Mouse (Mus musculus) layer of hippocampus, adult 8-10 months (tissue): ENCODE measurements around the gene Asap3. TPM values are rescaled to one million over a fixed set of nuclear protein-coding genes. Genes with fewer than 3 reads are reported as not detected.
A peak's percentile ranks its signal among the peaks of the same experiment; 100 is the strongest.

ENCODE experiments used
- DNase-seq, 2 experiments: peaks; one replicate each; pipeline ENCODE4 v3.0.0; 2022; ENCODE audit warnings: low spot score in 2 of 2
- total RNA-seq, 4 experiments: library from RNA; stranded (reverse); gene quantifications; 2 replicates each; pipeline ENCODE4 v1.2.4; 2022

Asap3 gene
- 1 to 10 TPM; 2.5 to 6.3 (median 4.6) TPM for total RNA-seq

DNA sequence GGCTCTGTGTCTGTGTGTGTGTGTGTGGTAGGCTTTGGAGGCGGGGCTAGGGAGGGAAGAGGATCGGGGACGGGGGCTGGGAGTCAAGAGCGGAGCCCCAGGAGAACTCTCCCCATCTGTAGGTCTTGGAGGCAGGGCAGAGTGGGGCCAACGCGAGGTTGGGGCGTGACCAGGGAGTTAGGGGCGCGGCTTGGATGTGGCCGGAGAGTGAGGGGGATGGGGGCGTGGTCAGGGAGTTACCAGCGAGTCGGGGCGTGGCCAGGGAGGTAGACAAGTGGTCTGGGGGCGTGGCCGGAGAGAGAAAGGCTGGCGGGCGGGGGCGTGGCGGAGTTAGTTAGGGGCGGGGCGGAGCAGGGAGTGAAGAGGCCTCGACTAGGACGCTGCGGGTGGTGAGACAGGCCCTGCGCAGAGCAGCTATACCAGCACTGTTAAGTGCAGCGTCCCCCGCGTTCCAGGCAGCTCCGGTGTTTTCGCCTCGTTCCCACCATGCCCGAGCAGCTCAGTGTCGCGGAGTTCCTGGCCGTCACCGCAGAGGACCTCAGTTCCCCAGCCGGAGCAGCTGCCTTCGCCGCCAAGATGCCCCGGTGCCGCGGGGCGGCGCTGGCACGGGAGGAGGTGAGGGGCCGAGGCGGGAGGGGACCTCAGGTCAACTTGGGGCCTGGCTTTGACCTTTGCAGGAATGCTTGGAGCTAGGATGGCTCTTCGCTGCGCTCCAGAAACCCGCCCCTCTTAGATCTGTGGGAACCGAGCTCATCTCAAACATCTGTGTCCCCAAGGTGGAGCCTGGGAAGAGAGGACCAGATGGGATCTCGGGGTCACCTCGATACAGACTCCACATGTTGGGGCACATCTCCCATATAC lies at the start of gene Asap3:
Gene Asap3 (plus strand): TSS at position 333 of the 861 bp plus-strand sequence.
- DNase-seq, result peak; percentile 74 to 80

DNA sequence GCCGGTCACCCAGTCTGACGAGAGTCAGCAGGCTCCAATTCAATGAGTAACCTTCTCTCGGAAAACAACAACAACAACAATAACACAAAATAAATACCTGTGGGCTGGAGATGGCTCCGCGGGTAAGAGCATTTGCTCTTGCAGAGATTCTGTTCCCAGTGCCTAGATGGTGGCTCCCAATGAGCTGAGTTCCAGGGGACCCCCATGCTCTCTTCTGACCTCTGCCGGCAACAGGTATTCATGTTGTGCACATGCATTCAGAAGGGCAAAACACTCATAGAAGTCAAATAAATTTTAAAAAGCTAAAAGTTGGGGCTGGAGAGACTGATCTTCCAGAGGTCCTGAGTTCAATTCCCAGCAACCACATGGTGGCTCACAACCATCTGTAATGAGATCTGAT lies 47.7 kb upstream of the Asap3 start:
- no peak for DNase-seq

DNA sequence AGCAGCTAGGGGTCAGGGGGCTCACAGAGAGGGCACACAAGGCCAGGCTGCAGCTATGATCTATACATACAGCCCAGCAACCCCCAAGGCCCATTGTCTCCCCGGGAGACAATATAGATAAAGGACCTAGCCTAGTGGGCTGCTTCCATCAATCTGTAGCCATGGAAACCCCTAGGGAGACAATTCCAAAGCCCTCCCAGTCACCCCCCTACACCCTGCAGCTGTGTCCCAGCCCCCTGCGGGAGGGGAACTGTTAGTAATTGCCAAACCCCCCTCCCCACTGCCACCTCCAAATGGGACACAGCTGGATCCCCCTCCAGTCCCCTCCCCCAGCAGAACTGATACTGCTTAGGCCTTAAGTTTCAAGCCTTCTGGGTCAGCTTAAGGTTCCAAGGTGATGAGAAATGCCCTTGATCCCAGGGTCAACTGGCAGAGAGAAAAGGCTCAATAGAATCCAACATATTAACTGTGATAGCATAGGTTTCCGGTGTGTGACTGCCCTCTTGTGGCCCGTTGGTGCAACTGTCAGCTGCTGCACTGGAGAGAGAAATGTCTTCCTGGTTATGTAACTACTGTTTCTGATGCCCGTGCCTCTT lies 46.3 kb upstream of the Asap3 start:
- peak; percentile 65 to 82 for DNase-seq

DNA sequence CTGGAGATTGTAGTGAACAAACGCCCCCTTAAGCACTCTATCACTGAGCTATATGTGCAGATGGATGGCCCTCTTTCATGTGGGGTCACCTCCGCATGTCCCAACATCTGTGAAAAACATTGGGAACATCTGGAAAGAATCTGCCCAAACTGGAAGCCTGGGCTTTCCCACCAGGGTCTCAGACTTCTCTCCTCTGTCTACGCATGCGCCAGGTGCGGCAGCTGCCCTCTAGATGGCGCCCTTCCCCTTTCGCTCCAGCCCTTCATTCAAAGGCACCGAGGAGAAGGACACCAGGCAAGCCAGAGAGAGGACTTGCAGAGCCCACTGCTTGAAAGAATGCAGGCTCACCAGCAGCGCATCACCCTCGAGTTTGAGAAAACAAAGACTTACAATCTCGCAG lies 42.7 kb upstream of the Asap3 start:
- DNase-seq, result peak; percentile 65 to 87

DNA sequence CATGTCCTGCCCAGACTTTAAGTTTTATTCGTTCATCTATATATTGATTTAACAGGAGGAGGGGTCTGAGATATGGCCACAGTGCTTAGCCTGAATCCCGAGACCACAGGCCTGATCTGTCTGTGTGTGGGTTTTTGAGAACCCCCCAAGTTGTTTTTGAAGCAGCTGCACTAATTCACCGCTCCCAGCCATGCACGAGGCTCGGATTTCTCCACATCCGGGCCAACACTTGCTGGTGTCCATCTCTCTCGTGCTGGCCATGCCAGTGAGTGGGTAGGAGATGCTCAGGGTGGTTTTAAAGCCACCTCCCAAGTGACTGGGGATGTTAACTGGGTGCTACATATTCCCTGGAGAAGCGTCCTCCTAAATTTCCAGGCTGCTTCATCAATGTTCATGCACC lies 41.2 kb upstream of the Asap3 start:
- no peak for DNase-seq

DNA sequence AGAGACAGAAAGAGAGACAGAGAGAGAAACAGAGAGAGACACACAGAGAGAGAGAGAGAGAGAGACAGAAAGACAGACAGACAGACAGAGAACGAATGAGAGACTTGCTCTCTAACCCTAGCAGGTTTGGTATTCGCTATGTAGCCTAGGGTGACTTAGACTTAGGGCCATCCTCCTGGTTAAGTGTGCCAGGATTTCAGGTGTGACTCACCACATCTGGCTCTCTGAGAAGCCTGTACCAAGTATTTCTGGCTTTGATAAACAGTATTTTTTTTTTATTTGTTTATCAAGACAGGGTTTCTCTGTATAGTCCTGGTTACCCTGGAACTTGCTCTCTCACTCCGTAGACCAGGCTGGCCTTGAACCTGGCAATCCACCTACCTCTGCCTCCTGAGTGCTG lies 38.5 kb upstream of the Asap3 start:
- DNase-seq, result no peak

DNA sequence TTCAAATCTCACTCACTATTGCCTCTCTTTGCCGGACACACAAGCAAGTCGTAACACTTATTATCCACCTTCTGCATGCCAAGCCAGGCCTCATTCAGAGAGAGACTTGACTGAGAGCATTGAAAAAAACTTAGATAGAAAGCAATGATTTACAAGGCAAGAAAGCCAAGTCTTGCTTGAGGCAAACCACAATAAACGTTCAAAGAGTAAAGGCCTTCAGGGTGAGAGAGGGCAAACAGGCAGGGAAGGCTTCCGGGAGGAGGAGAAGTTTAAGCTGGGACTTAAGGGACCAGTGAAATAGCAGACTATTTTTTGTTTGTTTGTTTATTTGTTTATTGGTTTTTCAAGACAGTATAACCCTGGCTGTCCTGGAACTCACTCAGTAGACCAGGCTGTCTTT lies 35.8 kb upstream of the Asap3 start:
- DNase-seq, result no peak

DNA sequence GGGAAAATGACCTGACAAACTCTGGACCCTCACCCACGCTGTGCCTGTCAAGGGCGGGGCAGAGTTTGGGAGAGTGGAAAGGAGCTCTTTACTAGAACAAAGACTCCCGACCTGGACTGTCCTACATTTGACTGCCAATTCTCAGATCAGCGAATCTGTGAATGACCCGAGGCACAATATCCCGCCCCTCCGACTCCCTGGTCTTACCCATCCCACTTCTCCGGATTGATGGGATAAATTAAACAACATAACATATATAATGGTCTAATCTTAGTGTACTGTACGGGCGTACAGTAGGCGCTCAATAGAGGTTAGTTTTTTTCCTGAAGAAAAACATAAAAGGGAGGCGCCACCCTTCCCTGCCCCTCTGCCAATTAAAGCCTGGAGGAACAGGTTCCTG lies 34.7 kb upstream of the Asap3 start:
- DNase-seq, result no peak

DNA sequence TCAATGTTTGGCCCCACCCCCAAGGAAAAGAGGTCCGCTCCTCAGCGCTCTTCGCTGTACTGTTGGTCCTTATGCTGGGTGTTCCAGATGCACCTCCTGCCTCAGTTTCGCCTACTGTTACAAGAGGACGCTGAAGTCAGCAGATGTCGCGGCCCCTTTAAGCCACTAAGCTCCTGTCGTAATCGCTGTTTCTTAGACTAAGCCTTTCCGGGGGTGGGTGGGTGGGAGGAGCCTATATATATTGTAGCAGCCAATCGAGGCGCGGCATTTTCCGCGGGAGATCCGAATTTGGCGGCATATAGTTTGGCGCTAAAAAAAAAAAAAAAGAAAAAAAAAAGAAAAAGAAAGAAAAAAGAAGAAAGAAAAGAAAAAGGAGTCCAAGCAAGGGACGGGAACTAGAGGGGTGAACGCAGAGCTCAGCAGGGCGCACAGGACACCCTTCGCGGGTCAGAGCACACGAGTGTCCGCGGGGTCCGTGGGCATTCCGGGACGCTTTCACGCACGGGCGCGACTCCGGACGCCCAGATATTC lies 34.1 kb upstream of the Asap3 start, which contains the start of gene E2f2:
Gene E2f2 (plus strand): TSS at position 384 of the 531 bp plus-strand sequence.
- peak in 1 of 2 experiments; percentile 14 for DNase-seq

DNA sequence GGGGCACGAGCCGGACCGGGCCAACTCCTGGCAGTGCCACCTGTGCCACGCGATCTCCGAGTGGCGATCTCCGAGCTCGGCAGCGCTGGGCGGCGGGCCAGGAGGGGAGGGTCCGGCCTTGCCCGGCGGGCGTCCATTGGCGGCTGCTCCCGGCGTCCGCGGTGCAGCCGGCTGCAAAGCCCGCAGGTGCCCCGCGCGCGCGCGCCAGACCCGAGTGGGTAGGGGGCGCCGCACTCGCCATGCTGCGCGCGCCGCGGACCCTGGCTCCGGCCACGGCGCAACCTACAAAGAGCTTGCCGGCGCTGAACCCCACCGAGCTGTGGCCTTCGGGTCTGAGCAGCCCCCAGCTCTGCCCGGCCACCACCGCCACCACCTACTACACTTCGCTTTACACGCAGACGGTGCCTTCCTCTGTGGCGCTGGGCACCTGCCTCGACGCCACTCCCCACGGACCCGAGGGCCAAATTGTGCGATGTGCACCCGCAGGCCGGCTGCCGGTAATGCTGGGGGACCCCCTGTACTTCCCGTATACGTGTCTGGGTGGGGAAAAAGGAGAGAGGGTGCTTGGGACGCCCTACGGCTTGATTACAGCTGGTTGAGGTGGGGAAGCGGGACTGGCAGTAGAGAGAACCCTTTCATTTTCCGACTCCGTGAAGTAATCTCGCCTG lies 33.5 kb upstream of the Asap3 start:
- DNase-seq, result no peak

DNA sequence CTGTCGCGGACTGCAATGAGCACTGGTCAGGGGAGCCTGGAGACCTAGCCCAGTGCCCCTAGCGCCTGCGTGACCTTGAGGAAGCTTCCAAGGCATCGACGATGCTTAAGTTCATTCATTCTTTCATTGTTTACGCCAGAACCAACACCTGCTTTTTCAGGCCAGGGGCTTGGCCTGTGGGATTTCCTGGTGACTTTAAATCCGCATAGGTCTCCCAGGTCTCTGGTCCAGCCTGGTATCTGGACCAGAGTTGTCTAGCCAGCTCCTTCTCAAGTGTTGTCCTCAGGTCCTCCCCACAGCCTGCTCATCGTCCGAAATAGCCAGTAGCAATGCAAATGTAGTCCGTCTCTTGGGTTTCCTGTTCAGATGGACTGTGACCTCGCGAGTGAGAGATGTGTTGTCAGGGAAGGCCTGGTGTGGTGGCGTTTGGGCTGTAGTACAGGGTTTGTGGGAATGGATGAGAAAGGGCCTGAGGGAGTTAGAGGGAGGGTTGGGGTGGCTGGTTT lies 32.9 kb upstream of the Asap3 start:
- DNase-seq, result no peak

DNA sequence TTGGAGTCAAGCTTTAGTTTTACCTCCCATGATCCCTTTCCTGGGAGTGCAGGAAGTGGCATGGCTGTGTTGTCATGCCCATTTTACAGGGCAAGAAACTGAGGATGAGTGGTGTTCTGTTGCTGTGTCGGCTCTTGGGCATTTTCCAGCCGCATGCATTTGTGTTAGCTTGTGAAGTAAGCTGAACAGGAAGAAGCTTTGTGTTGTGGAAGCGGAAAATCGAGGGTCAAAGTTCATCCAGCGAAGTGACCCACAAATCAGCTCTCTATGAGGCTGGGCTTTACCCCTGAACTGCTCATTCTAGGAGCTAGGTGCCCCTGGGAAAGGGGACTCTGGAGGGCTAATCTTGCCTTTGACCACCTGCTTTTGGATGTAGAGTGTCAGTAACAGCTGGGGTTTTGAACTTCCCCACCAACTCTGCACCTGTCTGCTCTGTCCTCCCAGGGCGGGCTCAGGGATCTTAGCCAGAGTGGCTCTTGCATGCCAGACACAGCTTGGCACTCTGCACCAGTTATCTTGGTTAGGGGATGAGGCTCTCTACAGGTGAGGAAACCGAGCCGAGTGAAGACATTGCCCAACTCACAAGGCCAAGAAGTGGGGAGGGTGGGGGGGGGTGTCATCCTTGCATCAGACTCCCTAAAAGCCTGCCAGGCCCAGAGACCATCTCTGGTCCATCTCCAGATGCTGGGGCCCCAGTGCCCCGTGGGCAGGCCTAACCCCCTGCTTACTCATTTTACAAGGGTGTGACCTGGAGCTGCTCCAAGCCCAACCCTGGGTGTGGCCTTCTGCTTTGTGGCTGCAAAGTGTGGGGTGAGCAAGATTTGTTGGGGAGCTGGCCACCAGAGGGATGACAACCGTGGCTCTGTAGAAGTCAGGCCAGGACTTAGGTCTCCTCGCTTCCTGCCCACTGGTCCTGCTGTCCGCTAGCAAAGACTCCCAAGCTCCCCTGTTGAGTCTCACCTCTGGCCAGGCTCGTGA lies 31.7 kb upstream of the Asap3 start:
- DNase-seq, result no peak

DNA sequence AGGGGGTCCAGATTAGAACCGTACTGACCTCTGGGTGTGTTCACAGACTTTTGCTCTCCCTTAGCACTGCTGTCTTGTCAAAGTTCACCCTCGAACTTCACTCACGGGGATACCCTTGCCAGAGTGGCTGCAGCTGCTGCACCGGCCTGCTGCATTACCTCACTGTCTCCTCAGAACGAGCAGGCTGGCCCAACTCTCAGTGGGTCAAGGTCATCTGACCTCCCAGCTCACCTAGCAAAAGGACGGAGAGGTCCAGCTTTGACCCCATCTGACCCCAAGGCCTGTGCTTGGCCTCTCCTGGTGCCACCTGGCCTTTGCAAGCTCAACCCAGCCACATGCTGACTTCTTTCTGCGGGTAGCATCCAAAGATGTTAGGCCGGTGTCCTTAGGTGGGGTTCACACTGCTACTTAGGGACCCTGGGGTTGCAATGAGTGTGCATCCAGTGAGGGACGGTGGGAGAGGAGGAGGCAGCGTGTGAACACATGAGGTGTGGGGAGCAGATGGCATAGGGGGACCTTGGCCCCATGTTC lies 30.1 kb upstream of the Asap3 start:
- DNase-seq, result no peak

DNA sequence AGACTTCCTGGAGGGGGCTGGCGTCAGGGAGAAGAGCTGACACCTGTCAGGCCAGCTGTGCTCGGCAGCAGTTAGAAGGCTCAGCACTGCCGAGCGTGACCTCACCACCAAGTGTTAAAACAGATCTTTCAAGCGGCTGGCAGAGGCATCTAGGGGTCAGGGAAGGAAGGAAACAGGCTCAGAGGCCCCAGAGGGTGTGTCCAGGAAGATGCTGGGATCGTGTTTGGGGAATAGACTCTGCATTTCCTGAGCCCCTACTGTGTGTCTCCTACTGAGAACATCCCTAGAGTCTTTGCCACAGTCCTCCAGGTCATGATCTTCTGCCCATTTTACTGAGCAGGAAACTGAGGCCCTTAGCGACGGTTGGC lies 28.9 kb upstream of the Asap3 start:
- DNase-seq, result no peak

DNA sequence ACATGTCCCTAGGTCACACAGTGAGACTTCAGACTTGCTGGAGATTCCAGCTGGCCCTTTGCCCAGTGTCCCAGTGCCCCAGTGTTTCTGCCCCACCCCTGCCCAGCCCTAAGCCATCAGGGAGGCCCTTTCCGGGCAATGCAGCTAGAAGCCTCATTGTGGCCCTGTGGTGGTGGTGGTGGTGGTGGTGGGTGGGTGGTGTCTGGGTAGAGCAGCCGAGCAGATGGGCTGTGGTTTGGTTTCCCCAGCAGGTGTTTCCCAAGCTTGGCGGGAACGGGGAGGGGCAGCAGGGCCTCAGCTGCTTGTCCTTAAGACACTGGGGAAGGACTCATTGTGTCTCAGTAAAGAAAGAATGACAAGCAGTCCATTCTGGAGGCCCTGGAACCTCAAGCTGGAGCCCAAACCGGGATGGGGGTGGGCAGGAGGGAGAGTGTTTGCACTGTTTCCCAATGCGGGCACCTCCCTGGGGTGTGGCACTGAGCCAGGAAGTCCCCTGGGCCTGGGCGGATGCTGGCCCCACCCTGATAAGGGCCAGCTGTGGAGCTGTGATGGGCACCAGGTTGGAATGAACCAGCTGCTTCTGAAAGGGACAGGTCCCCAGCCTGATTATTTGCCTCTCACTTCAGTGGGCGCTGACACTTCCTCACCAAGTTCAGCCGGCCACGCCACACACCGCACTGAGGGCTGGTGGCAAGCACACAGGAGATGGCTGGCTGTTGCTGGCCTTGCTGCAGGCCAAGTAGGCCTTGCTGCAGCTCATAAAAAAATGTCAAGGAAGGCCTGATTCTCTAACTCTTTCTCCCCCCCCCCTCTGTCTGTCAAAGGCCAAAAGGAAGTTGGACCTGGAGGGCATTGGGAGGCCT lies 28.3 kb upstream of the Asap3 start:
- no peak for DNase-seq

DNA sequence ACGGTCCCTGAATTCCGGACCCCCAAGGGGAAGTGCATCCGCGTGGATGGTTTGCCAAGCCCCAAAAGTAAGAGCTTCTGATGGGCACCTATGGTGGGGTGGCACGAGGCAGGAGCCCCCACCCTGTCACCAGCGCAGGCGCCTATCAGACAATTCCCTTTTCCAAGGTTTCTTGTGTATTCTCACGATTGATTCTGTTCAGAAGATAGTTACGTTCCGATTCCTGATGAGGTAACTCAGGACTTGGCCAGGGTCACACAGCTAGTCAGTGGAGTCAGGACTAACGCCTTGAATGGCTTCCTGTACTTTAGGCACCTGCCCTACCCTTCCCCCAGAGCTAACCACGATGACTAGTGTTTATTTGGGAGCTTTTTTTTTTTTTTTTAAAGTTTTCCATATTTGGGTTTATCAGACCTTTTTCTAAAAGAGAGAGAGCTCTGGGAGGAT lies 27.7 kb upstream of the Asap3 start:
- DNase-seq, result no peak

DNA sequence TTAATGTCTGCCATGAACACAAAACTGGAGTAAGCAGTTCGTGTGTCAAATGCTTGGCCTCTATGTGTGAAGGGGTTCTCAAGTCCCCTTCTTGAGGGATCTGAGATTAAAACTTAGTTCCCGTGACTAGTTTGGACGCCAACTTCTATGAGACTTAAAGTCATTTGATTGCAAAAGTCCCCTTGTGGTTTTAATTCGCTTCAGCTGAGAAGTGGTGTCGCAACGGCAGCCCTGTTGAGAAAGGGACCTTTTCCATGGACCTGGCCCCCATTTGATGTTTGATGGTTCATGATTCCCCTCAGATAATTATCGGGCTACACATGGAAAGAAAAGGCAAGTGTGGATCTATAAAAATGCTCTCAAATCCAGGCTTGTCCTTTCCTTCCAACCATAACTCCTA lies 26.7 kb upstream of the Asap3 start:
- no peak for DNase-seq

DNA sequence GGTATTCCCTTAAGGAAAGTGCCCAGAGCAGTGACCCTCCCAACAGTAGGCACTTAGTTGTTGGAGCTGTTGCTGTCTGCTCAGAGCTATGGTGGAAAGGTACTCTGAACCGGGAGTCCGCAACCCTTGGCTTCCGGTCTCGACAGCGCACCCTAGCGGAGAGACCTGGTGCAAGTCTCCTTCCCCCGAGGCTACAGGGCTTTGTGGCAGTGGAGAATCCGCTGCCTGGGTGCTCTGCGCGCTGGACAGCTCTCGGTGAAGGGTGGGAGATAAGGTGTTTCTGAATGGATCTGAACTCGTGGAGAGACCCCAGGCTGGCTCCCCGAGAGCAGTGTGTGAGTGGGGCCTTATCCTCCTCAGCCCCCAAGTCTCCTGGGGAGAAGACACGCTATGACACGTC lies 26.2 kb upstream of the Asap3 start:
- DNase-seq, result peak; percentile 54 to 81
